Mouse (Mus musculus) granulocyte monocyte progenitor cell, adult 5-6 weeks (primary cell): ENCODE data around the gene Vamp8. TPM values are rescaled to one million over a fixed set of nuclear protein-coding genes. Genes with fewer than 3 reads are reported as not detected.

Source experiments
- ATAC-seq: replicated peaks from 2 replicates; pipeline ENCODE4 v1.8.0; 2016; ENCODE audit warnings: mild to moderate bottlenecking, moderate TSS enrichment, inconsistent platforms; ENCODE audit not compliant: poor library complexity, severe bottlenecking
- total RNA-seq, 2 experiments: library from RNA; stranded (forward) in 1 of 2; stranded (reverse) in 1 of 2; fragments of 200-712, 200-1000 nt in 1 of 2; fragments of >200 nt in 1 of 2; fragmentation: Nextera tagmentation in 1 of 2; gene quantifications; 2 replicates each; pipeline ENCODE4 v1.2.3; 2014 to 2017

Gene Vamp8
- total RNA-seq, 2 experiments from 2014 or later = 239 to 437 TPM

DNA sequence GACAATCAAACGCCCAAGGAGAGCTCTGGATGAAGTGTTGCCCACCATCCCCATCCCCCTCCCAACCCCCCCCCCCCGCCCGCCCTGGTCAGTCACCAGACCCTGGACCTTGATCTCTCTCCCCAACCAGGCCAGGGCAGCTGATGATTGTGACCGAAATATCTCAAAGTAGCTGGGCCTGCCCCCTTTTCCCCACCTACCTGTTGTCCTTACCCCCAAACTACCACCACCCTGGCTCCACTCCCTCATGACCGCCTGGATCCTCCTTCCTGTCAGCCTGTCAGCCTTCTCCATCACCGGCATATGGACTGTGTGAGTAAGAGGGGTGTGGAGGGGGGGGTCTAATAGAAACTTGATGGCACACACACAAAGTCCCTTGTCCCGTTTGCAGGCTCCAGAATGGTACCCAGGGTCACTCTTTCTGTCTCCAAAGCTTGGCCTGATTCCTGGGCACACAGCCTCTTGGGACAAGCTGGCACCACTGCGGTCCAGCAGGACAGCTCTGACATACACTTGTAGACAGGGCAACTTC lies 34.4 kb downstream of the Vamp8 start:
- no peak for ATAC-seq

DNA sequence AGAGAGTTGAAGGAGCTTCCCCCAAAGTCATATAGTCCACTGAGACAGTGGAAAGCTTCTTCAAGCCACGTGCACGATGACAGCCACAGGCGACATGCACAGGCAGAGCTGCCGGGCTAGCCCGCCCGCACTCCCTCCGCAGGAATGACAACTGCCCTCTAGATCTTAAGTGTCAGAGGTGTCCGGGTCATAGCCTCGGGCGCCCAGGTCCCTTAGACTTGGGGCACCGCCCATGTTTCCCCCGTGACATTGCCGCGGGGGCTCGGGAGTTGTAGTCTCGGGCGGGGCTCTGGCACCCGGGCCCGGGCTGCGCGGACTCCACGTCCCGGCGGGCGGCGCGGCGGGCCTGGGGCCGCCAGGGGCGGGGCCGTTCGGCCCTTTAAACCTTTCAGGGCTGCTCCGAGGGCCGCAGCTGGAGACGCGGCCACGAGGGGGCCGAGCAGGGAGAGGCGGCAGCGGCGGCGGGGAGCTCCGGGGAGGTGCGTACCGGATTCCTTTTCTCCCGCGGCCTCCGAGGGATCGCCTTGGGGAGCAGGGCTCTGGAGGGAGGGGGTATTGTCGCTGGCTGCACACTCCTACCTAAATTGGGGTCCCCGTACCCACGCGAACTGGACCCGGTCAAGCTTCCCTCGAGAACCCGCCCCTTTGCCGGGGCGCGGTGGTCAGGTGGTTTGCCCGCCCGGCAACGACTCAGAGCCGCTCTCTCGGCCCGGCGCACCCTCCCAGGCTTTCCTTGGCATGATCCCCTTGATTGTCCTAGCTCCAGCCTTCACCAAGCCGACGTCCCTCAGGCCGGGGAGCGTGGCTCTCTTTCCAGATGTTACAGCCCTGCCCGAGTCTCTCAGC lies 35.2 kb downstream of the Vamp8 start, which contains the start of gene Tmem150a:
Gene Tmem150a (plus strand): TSS at position 382 of the 846 bp plus-strand sequence.
- ATAC-seq = peak; percentile 74

DNA sequence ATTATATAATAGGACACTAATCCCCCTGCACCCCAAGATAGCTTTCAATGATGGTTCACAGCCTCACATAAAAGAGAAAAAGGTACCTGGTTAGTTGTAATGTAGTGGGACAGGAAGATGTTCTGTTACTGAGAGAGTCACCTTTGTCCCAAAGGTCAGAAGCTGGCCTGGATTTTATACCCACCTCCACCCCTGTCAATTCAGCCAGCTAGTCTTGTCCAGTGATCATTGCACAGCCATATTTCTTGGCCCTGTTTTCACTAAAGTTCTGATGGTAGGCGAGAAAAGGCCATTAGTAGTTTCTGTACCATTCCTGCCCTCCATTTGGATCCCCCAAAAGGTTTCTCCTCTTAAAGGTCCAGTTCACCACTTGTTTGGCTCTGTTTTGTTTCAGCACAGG lies 36.5 kb downstream of the Vamp8 start:
- no peak for ATAC-seq

DNA sequence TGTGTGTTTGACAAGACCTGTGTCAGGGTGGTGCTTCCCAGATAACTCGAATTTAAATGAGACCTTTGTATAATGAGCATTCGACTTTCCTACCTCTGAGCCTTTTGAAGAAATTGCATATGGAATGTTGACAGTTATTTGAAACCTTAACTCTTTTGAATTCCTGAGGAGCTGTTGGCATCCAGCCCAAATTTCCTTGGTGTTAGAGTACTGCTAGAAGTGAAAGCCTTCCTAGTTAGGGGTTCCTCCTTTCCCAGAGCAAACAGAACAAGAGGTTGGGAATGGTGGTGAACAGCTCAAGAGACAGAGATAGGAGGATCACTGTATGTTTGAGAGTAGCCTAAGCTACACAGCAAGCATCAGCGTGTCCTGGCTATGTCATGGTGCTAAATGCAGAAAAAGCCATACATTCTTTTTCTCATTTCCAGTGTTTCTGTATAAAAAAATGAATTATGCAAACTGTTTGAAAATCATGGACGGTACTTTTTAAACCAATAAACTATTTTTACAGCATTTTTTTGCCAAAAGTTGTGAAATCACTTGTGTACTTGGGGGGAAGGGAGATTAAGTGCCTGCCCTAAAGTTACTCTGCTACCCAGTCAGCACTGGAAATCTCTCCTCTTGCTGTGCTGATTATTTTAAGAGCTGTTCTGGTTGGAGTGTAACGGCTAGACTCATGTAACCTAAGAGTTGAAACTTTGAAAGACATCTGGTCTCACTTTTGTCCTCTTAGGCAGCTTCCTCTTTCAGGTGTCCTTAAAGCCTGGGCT lies 37.7 kb downstream of the Vamp8 start:
- ATAC-seq = no peak

DNA sequence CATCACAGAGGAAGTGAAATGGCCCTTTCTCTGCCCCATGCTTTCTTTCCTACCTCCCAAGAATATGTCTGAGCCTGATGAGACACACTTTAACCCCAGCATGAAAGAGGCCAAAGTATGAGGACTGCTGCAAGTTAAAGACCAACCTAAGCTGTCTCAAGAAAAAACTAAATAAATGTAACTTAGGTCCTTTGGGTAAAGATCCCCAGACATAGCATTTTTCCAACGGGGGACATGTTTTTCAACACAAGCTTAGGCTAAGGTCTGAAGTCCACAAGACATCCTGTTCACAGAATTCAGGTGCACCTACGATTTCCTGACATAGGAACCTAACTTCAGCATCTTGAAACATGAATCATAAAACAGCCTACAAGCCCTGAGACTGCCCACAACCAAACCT lies 40.3 kb downstream of the Vamp8 start:
- ATAC-seq = no peak

DNA sequence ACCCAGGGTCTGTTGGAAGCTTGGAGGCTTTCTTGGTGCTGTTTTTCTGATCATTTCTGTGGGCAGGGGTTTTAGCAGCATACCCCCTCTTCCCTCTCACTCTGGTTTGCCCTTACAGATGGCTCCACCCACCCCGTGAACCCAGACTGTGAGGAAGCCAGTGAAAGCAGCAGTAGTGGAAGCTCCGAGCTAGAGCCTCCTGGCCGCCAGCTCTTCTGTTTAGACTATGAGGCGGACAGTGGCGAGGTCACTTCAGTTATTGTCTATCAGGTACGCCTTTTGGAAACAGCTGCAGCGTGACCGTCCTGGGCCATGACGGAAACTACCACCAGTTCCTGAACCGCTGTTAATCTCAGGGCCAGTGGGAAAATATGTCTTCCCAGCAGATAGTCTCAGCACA lies 42.1 kb downstream of the Vamp8 start:
- ATAC-seq = 0 out of 2 replicates have a peak, but pooled peaks have one; percentile 13

DNA sequence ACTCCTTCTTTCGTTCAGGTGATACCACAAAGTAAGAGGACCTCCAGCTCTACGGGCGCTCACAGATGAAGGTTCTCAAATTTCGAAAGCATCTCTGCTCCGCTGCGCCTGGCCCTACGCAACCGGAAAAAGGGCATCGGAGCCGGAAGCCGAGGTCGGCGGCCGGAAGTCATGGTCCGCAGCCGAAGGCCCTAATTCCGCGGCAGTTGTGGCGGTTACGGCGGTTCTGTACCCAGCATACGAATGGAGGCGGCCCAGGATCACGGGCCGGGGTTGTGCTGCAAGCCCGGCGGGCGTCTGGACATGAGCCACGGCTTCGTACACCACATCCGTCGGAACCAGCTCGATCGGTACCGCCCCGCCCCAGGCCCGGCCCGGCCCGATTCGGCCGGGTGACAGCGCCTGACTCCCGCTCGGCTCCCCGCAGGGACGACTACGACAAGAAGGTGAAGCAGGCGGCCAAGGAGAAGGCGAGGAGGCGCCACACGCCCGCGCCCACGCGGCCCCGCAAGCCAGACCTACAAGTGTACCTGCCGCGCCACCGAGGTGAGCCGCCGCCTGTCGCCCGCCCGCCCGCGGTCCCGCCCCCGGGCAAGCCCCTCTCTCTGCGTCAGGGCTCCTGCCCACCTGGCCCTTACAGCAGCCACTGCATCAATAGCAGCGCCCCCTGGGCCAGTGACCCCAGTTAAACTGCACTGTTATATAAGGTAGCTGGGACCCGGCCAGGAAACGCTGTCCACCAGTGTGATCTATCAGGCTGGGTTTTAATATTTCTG lies 43.1 kb downstream of the Vamp8 start, which contains the start of gene 0610030E20Rik:
Gene 0610030E20Rik (plus strand): TSS at position 152 of the 776 bp plus-strand sequence.
- ATAC-seq = peak; percentile 49

DNA sequence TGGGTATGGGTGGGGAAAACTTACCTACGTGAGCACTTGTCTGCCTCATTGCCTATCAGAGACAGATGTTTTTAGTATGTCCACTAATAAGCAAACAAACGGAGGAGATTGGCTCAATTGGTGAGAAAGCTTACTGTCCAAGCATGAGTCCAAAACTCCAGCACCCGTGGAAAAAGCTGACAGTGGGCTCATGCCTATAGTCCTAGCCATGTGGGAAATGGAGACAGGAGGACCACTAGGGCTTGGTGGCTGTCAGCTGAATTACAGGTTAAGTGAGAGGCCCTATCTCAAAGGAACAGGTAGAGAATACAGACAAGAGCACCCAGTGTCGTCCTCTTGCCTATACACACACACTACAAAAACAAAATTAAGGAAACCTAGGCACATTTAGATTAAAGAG lies 44.2 kb downstream of the Vamp8 start:
- ATAC-seq = no peak

DNA sequence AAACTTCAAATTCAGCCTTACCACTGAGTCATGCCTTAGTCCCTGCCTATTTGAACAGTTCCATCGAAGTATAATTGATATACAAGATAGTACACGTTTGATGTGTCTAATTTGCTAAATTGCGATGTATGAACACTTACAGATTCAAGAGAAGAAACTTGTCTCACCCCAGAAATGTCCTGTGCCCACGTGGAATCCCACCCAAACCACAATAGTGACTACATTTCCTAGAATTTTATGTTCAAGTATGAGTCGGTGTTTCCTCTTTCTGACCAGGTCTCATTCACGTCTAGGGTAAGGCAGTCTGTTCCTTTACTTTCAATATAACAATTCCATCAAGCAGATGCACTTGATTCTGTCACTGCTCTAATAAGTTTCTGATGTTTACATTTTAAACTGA lies 44.9 kb downstream of the Vamp8 start:
- ATAC-seq = peak; percentile 34

DNA sequence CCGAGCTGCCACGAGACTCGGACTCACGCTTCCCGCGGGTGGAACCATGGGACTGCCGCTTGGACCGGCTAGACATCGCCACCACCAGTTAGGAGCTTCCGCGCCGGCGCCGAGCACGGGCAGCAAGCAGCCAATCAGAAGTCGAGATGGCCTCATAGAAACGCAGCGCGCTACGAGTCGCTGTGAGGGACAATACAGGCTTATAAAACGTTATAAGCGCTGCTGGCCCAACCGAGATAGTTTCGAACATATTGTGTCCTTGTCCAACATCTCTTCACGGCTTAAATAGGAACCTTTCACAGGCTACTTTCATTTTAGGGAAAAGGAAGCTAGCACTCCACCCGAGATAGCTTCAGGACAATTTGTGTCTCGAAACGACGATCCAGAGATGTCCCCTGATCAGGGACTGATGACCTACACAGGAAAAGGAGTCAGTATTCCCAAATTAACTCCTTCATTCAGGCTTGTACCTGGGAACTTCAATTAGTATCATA lies 45.4 kb downstream of the Vamp8 start, which contains the start of gene Usp39:
Gene Usp39 (minus strand): TSS at position 111 of the 494 bp plus-strand sequence.
- peak; percentile 78 for ATAC-seq

DNA sequence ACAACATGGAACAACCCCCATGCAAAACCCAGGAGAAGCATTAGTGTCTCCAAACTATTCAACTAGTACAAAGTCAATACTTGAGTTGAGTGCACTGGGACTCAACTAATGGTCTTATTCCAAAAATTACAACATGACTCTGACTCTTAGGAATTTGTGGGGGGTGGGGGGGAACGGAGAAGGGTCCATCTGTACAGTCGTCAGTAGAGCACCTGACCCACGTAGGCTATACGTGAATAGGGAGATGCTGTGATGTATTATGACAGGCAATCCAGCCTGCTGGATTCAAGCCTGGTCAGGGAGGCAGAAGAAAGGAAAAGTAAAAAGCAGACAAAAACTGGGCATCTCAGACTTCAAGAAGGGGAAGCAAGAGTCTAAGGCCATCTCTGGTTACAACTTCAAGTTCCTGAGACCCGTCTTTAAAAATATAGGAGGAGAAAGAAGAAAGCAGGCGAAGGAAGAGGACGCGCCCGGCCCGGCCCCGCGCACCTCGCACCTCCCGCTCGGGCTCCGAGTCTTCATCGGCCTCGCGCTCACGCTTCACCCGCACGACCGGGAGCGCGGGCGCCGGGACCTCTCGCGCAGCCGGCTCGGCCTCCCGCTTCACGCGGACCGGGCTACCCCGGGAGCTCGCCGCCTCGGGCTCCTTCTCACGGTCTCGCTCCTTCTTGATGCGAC lies 46.0 kb downstream of the Vamp8 start:
- no peak for ATAC-seq

DNA sequence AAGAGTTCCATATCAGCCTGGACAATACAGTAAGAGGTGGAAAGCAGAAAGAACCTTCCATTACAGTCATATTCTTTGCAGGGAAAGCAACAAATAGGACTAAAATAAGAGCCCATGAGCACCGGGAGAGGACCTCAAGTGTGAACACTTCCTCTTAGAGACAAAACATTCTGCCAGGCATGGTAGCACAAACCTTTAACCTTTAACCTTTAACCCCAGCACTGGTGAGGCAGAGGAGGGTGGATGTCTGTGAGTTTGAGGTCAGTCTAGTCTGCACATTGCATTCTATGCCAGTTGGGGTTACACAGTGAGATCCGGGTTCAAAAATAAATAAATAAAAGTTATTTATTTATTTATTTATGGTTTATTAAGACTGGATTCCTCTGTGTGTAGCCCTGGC lies 50.0 kb downstream of the Vamp8 start:
- no peak for ATAC-seq

Other genes starting within 250 kb of the Vamp8 start
- 1.5 TPM in 1 of 2 replicates, not detected in the other for gene Atoh8, start 155.1 kb downstream of the Vamp8 start, total RNA-seq (2014; fragmentation: Nextera tagmentation)
- not detected in 2 replicates for gene Atoh8, start 155.1 kb downstream of the Vamp8 start, total RNA-seq (2017)
- not detected in 2 replicates for gene Sftpb, start 86.1 kb downstream of the Vamp8 start, total RNA-seq (2014; fragmentation: Nextera tagmentation)
- not detected in 2 replicates for gene Sftpb, start 86.1 kb downstream of the Vamp8 start, total RNA-seq (2017)
- 37.8 and 71.8 TPM in 2 replicates for gene Usp39, start 45.5 kb downstream of the Vamp8 start, total RNA-seq (2014; fragmentation: Nextera tagmentation)
- gene Usp39, start 45.5 kb downstream of the Vamp8 start, total RNA-seq (2017) = 104 and 123 TPM in 2 replicates
- gene 0610030E20Rik, start 43.4 kb downstream of the Vamp8 start, total RNA-seq (2014; fragmentation: Nextera tagmentation) = 24.9 and 34.0 TPM in 2 replicates
- gene 0610030E20Rik, start 43.4 kb downstream of the Vamp8 start, total RNA-seq (2017) = 17.2 and 17.6 TPM in 2 replicates
- 0.73 and 7.4 TPM in 2 replicates for gene Tmem150a, start 35.3 kb downstream of the Vamp8 start, total RNA-seq (2014; fragmentation: Nextera tagmentation)
- 0.09 TPM in 1 of 2 replicates, not detected in the other for gene Tmem150a, start 35.3 kb downstream of the Vamp8 start, total RNA-seq (2017)
- 81.5 and 83.1 TPM in 2 replicates for gene Rnf181, start 23.7 kb downstream of the Vamp8 start, total RNA-seq (2014; fragmentation: Nextera tagmentation)
- gene Rnf181, start 23.7 kb downstream of the Vamp8 start, total RNA-seq (2017) = 48.6 and 54.3 TPM in 2 replicates
- gene Vamp5, start 10.2 kb downstream of the Vamp8 start, total RNA-seq (2014; fragmentation: Nextera tagmentation) = 12.4 and 43.7 TPM in 2 replicates
- gene Vamp5, start 10.2 kb downstream of the Vamp8 start, total RNA-seq (2017) = 8.6 and 16.5 TPM in 2 replicates
- gene Ggcx, start 23.6 kb upstream of the Vamp8 start, total RNA-seq (2014; fragmentation: Nextera tagmentation) = 7.9 and 8.8 TPM in 2 replicates
- gene Ggcx, start 23.6 kb upstream of the Vamp8 start, total RNA-seq (2017) = 9.6 and 19.7 TPM in 2 replicates
- gene Mat2a, start 48.9 kb upstream of the Vamp8 start, total RNA-seq (2014; fragmentation: Nextera tagmentation) = 387 and 444 TPM in 2 replicates
- gene Mat2a, start 48.9 kb upstream of the Vamp8 start, total RNA-seq (2017) = 211 and 247 TPM in 2 replicates
- not detected in 2 replicates for gene Sh2d6, start 131.0 kb upstream of the Vamp8 start, total RNA-seq (2014; fragmentation: Nextera tagmentation)
- 0.26 and 0.62 TPM in 2 replicates for gene Sh2d6, start 131.0 kb upstream of the Vamp8 start, total RNA-seq (2017)
- 32.4 and 69.3 TPM in 2 replicates for gene Capg, start 153.7 kb upstream of the Vamp8 start, total RNA-seq (2014; fragmentation: Nextera tagmentation)
- gene Capg, start 153.7 kb upstream of the Vamp8 start, total RNA-seq (2017) = 52.4 and 56.6 TPM in 2 replicates
- 12.6 and 14.0 TPM in 2 replicates for gene Elmod3, start 207.7 kb upstream of the Vamp8 start, total RNA-seq (2014; fragmentation: Nextera tagmentation)
- 7.4 and 16.3 TPM in 2 replicates for gene Elmod3, start 207.7 kb upstream of the Vamp8 start, total RNA-seq (2017)
- 17.7 and 20.8 TPM in 2 replicates for gene Retsat, start 207.8 kb upstream of the Vamp8 start, total RNA-seq (2014; fragmentation: Nextera tagmentation)
- 28.0 and 32.0 TPM in 2 replicates for gene Retsat, start 207.8 kb upstream of the Vamp8 start, total RNA-seq (2017)
- gene Tgoln1, start 226.3 kb upstream of the Vamp8 start, total RNA-seq (2014; fragmentation: Nextera tagmentation) = 31.1 and 32.7 TPM in 2 replicates
- 66.5 and 71.3 TPM in 2 replicates for gene Tgoln1, start 226.3 kb upstream of the Vamp8 start, total RNA-seq (2017)